Mouse (Mus musculus) CH12.LX (cell line): Measurements from ENCODE around the gene Mier3. TPM values are rescaled to one million over a fixed set of nuclear protein-coding genes. Genes with fewer than 3 reads are reported as not detected.
A peak's percentile ranks its signal among the peaks of the same experiment; 100 is the strongest.

ENCODE experiments used
- DNase-seq: peaks from one replicate; pipeline ENCODE4 v3.0.0-alpha.2; 2013; ENCODE audit errors: extremely low read depth
- H3K27ac ChIP-seq: 2 replicates; pipeline ENCODE4 v1.5.1; 2012; ENCODE audit warnings: low read depth, mild to moderate bottlenecking, control low read depth, moderate library complexity; ENCODE audit not compliant: insufficient read depth
- H3K27me3 ChIP-seq: replicated peaks from 2 replicates; pipeline ENCODE3; 2012; ENCODE audit warnings: inconsistent platforms
- H3K36me3 ChIP-seq, 2 experiments: replicated peaks in 1 of 2; 2 replicates each; pipeline versions ENCODE3 to v1.6.1; 2012; ENCODE audit warnings: inconsistent platforms in 1 of 2, low read length in 1 of 2, mild to moderate bottlenecking in 1 of 2, mixed read lengths in 1 of 2, moderate library complexity in 1 of 2; ENCODE audit not compliant: control insufficient read depth in 1 of 2, insufficient read depth in 1 of 2
- H3K4me1 ChIP-seq, 2 experiments: 2 replicates each; pipeline ENCODE4 v1.6.1; 2012; ENCODE audit warnings: inconsistent platforms in 1 of 2, moderate library complexity in 1 of 2; ENCODE audit not compliant: insufficient read depth in 2 of 2, control insufficient read depth in 1 of 2
- H3K4me2 ChIP-seq: 2 replicates; pipeline ENCODE4 v1.6.1; 2012; ENCODE audit warnings: low read depth, mild to moderate bottlenecking, control low read depth; ENCODE audit not compliant: poor library complexity, insufficient read depth, severe bottlenecking
- H3K4me3 ChIP-seq, 3 experiments: fragments of 150-350 bp in 1 of 3; sonication (generic) in 1 of 3; replicated peaks in 1 of 3; 2 replicates each; pipeline versions ENCODE3 to v1.5.1; 2011 to 2012; ENCODE audit warnings: low read depth in 2 of 3, low read length in 2 of 3, mild to moderate bottlenecking in 2 of 3, moderate library complexity in 2 of 3, control low read depth in 1 of 3, improper control_type of control experiment in 1 of 3, inconsistent platforms in 1 of 3, mixed read lengths in 1 of 3; ENCODE audit not compliant: poor library complexity in 1 of 3
- H3K79me2 ChIP-seq: replicated peaks from 2 replicates; pipeline ENCODE4 v1.6.1; 2012; ENCODE audit warnings: mild to moderate bottlenecking, moderate library complexity; ENCODE audit not compliant: control insufficient read depth, poor library complexity, insufficient read depth, severe bottlenecking; ENCODE audit errors: extremely low read depth
- H3K9ac ChIP-seq: 2 replicates; pipeline ENCODE4 v1.6.1; 2012; ENCODE audit warnings: low read depth, mild to moderate bottlenecking, control low read depth, moderate library complexity; ENCODE audit not compliant: insufficient read depth
- H3K9me3 ChIP-seq: replicated peaks from 2 replicates; pipeline ENCODE3; 2012; ENCODE audit warnings: low read length, inconsistent platforms, mixed read lengths
- BHLHE40 ChIP-seq: IDR thresholded peaks from 2 replicates; pipeline ENCODE4 v1.6.1; 2011; ENCODE audit warnings: mild to moderate bottlenecking, low read depth, low read length, improper control_type of control experiment
- CHD1 ChIP-seq: IDR thresholded peaks from 2 replicates; pipeline ENCODE4 v1.6.1; 2012; ENCODE audit warnings: low read depth, low read length, improper control_type of control experiment, inconsistent platforms
- CHD2 ChIP-seq: IDR thresholded peaks from 2 replicates; pipeline ENCODE4 v1.6.1; 2011; ENCODE audit warnings: low read length, improper control_type of control experiment
- ELF1 ChIP-seq: IDR thresholded peaks from 2 replicates; pipeline ENCODE4 v1.6.1; 2014; ENCODE audit warnings: low read depth, mild to moderate bottlenecking, inconsistent platforms, low read length, improper control_type of control experiment
- EP300 ChIP-seq: IDR thresholded peaks from 2 replicates; pipeline ENCODE4 v1.6.1; 2011; ENCODE audit warnings: low read length, improper control_type of control experiment
- ETS1 ChIP-seq: conservative IDR thresholded peaks from 2 replicates; pipeline ENCODE4 v1.6.1; 2012; ENCODE audit warnings: low read depth, mild to moderate bottlenecking, inconsistent platforms, low read length, improper control_type of control experiment, moderate library complexity
- IRF4 ChIP-seq: IDR thresholded peaks from 2 replicates; pipeline ENCODE4 v1.6.1; 2014; ENCODE audit warnings: low read depth, mild to moderate bottlenecking, inconsistent platforms, low read length, improper control_type of control experiment
- JUN ChIP-seq: IDR thresholded peaks from 2 replicates; pipeline ENCODE4 v1.6.1; 2011; ENCODE audit warnings: low read depth, mild to moderate bottlenecking, low read length, improper control_type of control experiment, moderate library complexity; ENCODE audit not compliant: insufficient read depth
- KAT2A ChIP-seq: IDR thresholded peaks from 2 replicates; pipeline ENCODE4 v1.6.1; 2012; ENCODE audit warnings: low read length, improper control_type of control experiment, inconsistent platforms; ENCODE audit not compliant: insufficient replicate concordance
- MAFK ChIP-seq: IDR thresholded peaks from 2 replicates; pipeline ENCODE4 v1.6.1; 2011; ENCODE audit warnings: low read length, improper control_type of control experiment; ENCODE audit not compliant: insufficient replicate concordance
- MAZ ChIP-seq: IDR thresholded peaks from 2 replicates; pipeline ENCODE4 v1.6.1; 2012; ENCODE audit warnings: low read depth, mild to moderate bottlenecking, inconsistent platforms, low read length, improper control_type of control experiment, moderate library complexity
- MEF2A ChIP-seq: IDR thresholded peaks from 2 replicates; pipeline ENCODE4 v1.6.1; 2014; ENCODE audit warnings: low read depth, mild to moderate bottlenecking, inconsistent platforms, low read length, improper control_type of control experiment, borderline replicate concordance
- MXI1 ChIP-seq: IDR thresholded peaks from 2 replicates; pipeline ENCODE4 v1.6.1; 2011; ENCODE audit warnings: mild to moderate bottlenecking, low read depth, low read length, improper control_type of control experiment
- MYC ChIP-seq: IDR thresholded peaks from 2 replicates; pipeline ENCODE4 v1.6.1; 2011; ENCODE audit warnings: low read depth, mild to moderate bottlenecking, improper control_type of control experiment, low read length
- NELFE ChIP-seq: IDR thresholded peaks from 2 replicates; pipeline ENCODE4 v1.6.1; 2011; ENCODE audit warnings: low read depth, low read length, improper control_type of control experiment
- NRF1 ChIP-seq: IDR thresholded peaks from 2 replicates; pipeline ENCODE4 v1.6.1; 2014; ENCODE audit warnings: low read depth, mild to moderate bottlenecking, inconsistent platforms, low read length, improper control_type of control experiment, moderate library complexity
- POLR2A ChIP-seq: IDR thresholded peaks from 2 replicates; pipeline ENCODE4 v1.6.1; 2011; ENCODE audit warnings: low read depth, mild to moderate bottlenecking, improper control_type of control experiment, low read length
- RAD21 ChIP-seq: IDR thresholded peaks from 2 replicates; pipeline ENCODE4 v1.6.1; 2011; ENCODE audit warnings: low read depth, mild to moderate bottlenecking, low read length, improper control_type of control experiment, moderate library complexity
- SIN3A ChIP-seq: IDR thresholded peaks from 2 replicates; pipeline ENCODE4 v1.6.1; 2012; ENCODE audit warnings: low read length, improper control_type of control experiment, inconsistent platforms
- TCF12 ChIP-seq: IDR thresholded peaks from 2 replicates; pipeline ENCODE4 v1.6.1; 2014; ENCODE audit warnings: low read depth, mild to moderate bottlenecking, inconsistent platforms, low read length, improper control_type of control experiment
- ZKSCAN1 ChIP-seq: IDR thresholded peaks from 2 replicates; pipeline ENCODE4 v1.6.1; 2012; ENCODE audit warnings: low read depth, inconsistent platforms, low read length, improper control_type of control experiment, borderline replicate concordance
- dilution Hi-C: fragments of 300-500 bp; cut with MboI; formaldehyde crosslinking; loops from 2 replicates; pipeline ENCODE4 v1.14.3; 2020; ENCODE audit warnings: low sequenced_read_pairs; ENCODE audit not compliant: extremely low pct_unique_long_range_greater_than_20kb, extremely low pct_ligation_motif_present
- in situ Hi-C: fragments of 300-500 bp; cut with MboI; formaldehyde crosslinking; loops from 3 replicates; pipeline ENCODE4 v1.14.3; 2019; ENCODE audit warnings: low sequenced_read_pairs, low pct_ligation_motif_present, low pct_unique_long_range_greater_than_20kb, mixed read lengths
- polyA plus RNA-seq: library from polyadenylated mRNA; unstranded; fragments of >175 nt; gene quantifications from 2 replicates; pipeline ENCODE4 v1.2.1, GENCODE M21; 2012; ENCODE audit warnings: low read depth; ENCODE audit not compliant: insufficient read length
- total RNA-seq, 2 experiments: library from RNA; depleted of rRNA; stranded (reverse); fragments of 300-350 nt in 1 of 2; fragments of >200 nt in 1 of 2; gene quantifications; 2 replicates each; pipeline ENCODE4 v1.2.3; 2012 to 2014

Gene Mier3
- total RNA-seq (2012; rRNA removed) (3.3 and 3.4 TPM in 2 replicates), total RNA-seq (2014; rRNA removed) (7.3 TPM in 2 replicates), polyA plus RNA-seq (7.0 and 7.3 TPM in 2 replicates)

DNA sequence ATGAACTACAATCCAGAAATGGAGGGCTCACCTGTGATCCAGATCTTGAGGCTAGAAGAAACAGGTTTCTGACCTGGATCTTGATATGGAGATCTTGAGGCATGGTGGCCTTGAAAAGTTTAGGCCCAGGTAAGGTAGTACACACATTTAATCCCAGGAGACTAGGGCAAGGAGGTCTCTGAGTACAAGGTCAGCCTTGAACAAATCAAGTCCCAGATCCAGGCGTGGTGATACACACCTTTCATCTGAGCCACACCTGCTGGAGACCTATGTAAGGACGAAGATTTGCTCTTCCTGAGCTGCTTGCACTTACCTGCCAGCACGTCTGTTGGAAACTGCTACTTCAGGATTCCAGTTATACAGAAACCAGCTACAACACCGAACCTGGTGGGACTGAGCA lies at the start of gene Mier3:
TSS of gene Mier3 (plus strand) at position 301 of the 400 bp plus-strand sequence.
- peaks cover 3% of the 10 kb centered on the region for H3K9me3 ChIP-seq
- TF ChIP-seq MXI1 (no peak), MYC (no peak), ZKSCAN1 (no peak), SIN3A (no peak), RAD21 (no peak), CHD1 (no peak), MEF2A (no peak), POLR2A (no peak), ELF1 (no peak)
- TF ChIP-seq, all 38 proteins: peak for 0
- dilution Hi-C loops = no loop called here
- peaks cover 17% of the 10 kb centered on the region for H3K27me3 ChIP-seq
- H3K4me2 ChIP-seq = no peak within 1 kb of the TSS
- DNase-seq = no peak
- in situ Hi-C loops = no loop called here
- no peaks in the 10 kb centered on the region for H3K79me2 ChIP-seq
- no peaks in the 10 kb centered on the region for H3K36me3 ChIP-seq
- no peak within 1 kb of the TSS for H3K27ac ChIP-seq
- peaks cover 0 to 7% of the 10 kb centered on the region in 2 experiments; a peak in 2 of 4 replicates for H3K4me1 ChIP-seq
- no peak within 1 kb of the TSS for H3K9ac ChIP-seq
- no peak within 1 kb of the TSS for H3K4me3 ChIP-seq

DNA sequence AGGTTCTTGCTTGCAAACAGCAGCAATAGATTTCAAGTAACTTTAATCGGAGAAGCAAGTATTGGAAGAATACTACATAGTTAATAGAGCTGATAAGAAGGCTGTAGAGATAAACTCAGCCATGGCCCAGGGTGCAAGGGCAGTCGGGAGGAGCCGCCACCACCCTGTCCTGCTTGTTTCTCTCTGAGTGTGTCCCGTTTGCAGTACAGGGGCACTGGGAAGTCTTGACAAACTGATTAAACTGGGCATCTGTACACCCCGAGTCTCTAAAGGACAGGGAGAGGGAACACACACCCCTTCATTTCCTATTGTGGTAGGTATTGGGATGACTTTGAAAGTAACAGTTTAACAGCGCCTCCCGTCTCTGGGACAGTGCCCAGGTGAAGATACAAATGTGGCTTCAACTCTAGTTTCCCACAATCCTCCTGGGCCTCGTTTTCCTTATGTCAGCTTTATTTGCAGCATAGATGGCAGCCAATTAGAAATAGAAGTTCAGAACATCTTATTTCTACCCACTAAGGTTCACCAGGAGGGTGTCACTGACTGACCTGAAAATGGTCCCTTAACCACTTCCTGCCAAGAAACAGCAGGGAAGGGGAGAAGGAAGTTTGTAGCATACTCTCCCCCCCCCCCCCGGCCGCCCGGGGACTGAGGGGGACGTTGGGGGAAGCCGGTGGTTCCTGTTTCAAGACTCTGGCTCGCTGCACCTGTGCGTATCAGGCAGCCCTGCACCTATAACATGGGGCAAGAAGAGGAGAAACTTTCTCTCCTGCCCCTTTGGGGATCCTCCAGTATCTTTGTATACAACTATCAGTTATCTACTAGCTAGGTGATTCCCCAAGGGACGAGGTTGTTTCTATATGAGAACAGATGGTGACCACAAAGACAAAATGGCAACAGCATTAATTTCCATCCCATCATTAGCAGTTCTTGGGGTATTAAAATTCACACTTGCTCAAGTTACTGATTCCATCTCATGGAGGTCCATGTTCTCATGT lies 46.3 kb upstream of the Mier3 start:
- H3K4me2 ChIP-seq = peak overlapping the region; percentile 55
- no peaks in the 10 kb centered on the region for H3K79me2 ChIP-seq
- H3K27me3 ChIP-seq = no peaks in the 10 kb centered on the region
- H3K9ac ChIP-seq = no peak overlapping the region
- H3K4me1 ChIP-seq = peaks cover 5 to 12% of the 10 kb centered on the region in 2 experiments; a peak in 3 of 4 replicates
- peak; percentile 20; the same call in 1 of the 2 replicates for TF ChIP-seq ETS1
- no peak for TF ChIP-seq NELFE
- peak; percentile 69 for TF ChIP-seq MAFK
- TF ChIP-seq MAZ = peak; percentile 44; the same call in 1 of the 2 replicates
- TF ChIP-seq BHLHE40 = 0 out of 2 replicates have a peak, but pooled peaks have one; percentile 7
- no peak for TF ChIP-seq NRF1
- peak; percentile 48; the same call in 1 of the 2 replicates for TF ChIP-seq EP300
- TF ChIP-seq IRF4 = peak; percentile 35; the same call in 1 of the 2 replicates
- peak; percentile 35; the same call in 1 of the 2 replicates for TF ChIP-seq ELF1
- no peak for TF ChIP-seq JUN
- TF ChIP-seq TCF12 = 0 out of 2 replicates have a peak, but pooled peaks have one; percentile 22
- 0 out of 2 replicates have a peak, but pooled peaks have one; percentile 17 for TF ChIP-seq CHD2
- TF ChIP-seq KAT2A = no peak
- H3K4me3 ChIP-seq = no peak overlapping the region
- in situ Hi-C loops = no loop called here
- H3K36me3 ChIP-seq = no peaks in the 10 kb centered on the region
- DNase-seq = peak; percentile 85
- dilution Hi-C loops = no loop called here
- no peak overlapping the region for H3K27ac ChIP-seq
- peaks cover 20% of the 10 kb centered on the region for H3K9me3 ChIP-seq
